Mouse (Mus musculus) spleen, adult 2 months (tissue): Measurements from ENCODE around the gene BC048403.

Source experiments
- CTCF ChIP-seq: fragments of 200-500 bp; IDR thresholded peaks from 2 replicates; pipeline ENCODE4 v1.5.1; 2011; ENCODE audit warnings: mild to moderate bottlenecking, inconsistent platforms; ENCODE audit not compliant: insufficient read depth, insufficient read length, insufficient replicate concordance; ENCODE audit errors: extremely low read depth
- POLR2A ChIP-seq: fragments of 200-500 bp; IDR thresholded peaks from 2 replicates; pipeline ENCODE4 v1.6.1; 2011; ENCODE audit warnings: low read depth, low read length, inconsistent platforms

GRCm38 (mm10) chr10:121726505-121726904, 13.2 kb upstream of the BC048403 start:
- no peak for TF ChIP-seq CTCF
- TF ChIP-seq POLR2A, result no peak
